ENCODE assay signal across 7 mouse cellular contexts in genomic region chr15:102747286-102747640, GRCm38 (mm10). TPM values are rescaled to one million over a fixed set of nuclear protein-coding genes. Genes with fewer than 3 reads are reported as not detected.
DNase-seq lines count a peak whose midpoint lies in the region; ATAC-seq lines count a peak whose summit lies in the region.

No protein-coding gene starts in this region.

- H3K9ac ChIP-seq in embryonic facial prominence, embryonic 13.5 days: peak overlapping the region; percentile 69
- H3K9ac ChIP-seq in intestine, embryonic 16.5 days (ENCODE audit: low read depth, low read length): peak overlapping the region; percentile 58
- H3K9ac ChIP-seq in neural tube, embryonic 14.5 days (replicated peaks; ENCODE audit: low read depth, low read length): peak overlapping the region; percentile 72

- H3K9me3 ChIP-seq in embryonic facial prominence, embryonic 13.5 days: no peaks in the 10 kb centered on the region
- no peaks in the 10 kb centered on the region for H3K9me3 ChIP-seq in intestine, embryonic 16.5 days (ENCODE audit: control insufficient read depth, low read length)
- no peaks in the 10 kb centered on the region for H3K9me3 ChIP-seq in neural tube, embryonic 14.5 days (ENCODE audit: control insufficient read depth, low read length)

- 2% methylated on average over 20 of the region's 20 CpGs for WGBS in embryonic facial prominence, embryonic 13.5 days
- WGBS in intestine, embryonic 16.5 days: 1% methylated on average over 19 of the region's 20 CpGs
- WGBS in neural tube, embryonic 14.5 days: under 1% methylated on average over 20 of the region's 20 CpGs

- H3K27ac ChIP-seq in embryonic facial prominence, embryonic 13.5 days: no peak overlapping the region
- H3K27ac ChIP-seq in intestine, embryonic 16.5 days (ENCODE audit: low read length): no peak overlapping the region
- peak overlapping the region; percentile 95 for H3K27ac ChIP-seq in neural tube, embryonic 14.5 days (ENCODE audit: low read depth, low read length)

- H3K4me3 ChIP-seq in embryonic facial prominence, embryonic 13.5 days: peak overlapping the region; percentile 56
- peak overlapping the region; percentile 49 for H3K4me3 ChIP-seq in intestine, embryonic 16.5 days (ENCODE audit: low read length)
- H3K4me3 ChIP-seq in neural tube, embryonic 14.5 days (ENCODE audit: low read depth, low read length): peak overlapping the region; percentile 35

- ATAC-seq in embryonic facial prominence, embryonic 13.5 days (ENCODE audit: insufficient number of reproducible peaks, insufficient read depth, low FRiP score, low TSS enrichment, low read depth): no peak
- no peak for ATAC-seq in intestine, embryonic 16.5 days
- ATAC-seq in neural tube, embryonic 14.5 days (ENCODE audit: low read depth): no peak

- peaks cover 34% of the 10 kb centered on the region for H3K4me1 ChIP-seq in embryonic facial prominence, embryonic 13.5 days
- H3K4me1 ChIP-seq in intestine, embryonic 16.5 days (ENCODE audit: control insufficient read depth, insufficient read depth, low read length): peaks cover 14% of the 10 kb centered on the region; the same call in 1 of the 2 replicates
- H3K4me1 ChIP-seq in neural tube, embryonic 14.5 days (ENCODE audit: control insufficient read depth, insufficient read depth, low read length): peaks cover 47% of the 10 kb centered on the region

- peaks cover 95% of the 10 kb centered on the region for H3K27me3 ChIP-seq in embryonic facial prominence, embryonic 13.5 days
- H3K27me3 ChIP-seq in intestine, embryonic 16.5 days (replicated peaks; ENCODE audit: control insufficient read depth, insufficient read depth, low read length): peaks cover 72% of the 10 kb centered on the region
- peaks cover 3% of the 10 kb centered on the region; the same call in 1 of the 2 replicates for H3K27me3 ChIP-seq in neural tube, embryonic 14.5 days (ENCODE audit: control insufficient read depth, insufficient read depth, low read length)

- peak overlapping the region; percentile 96 for H3K4me2 ChIP-seq in embryonic facial prominence, embryonic 13.5 days
- peak overlapping the region; percentile 88 for H3K4me2 ChIP-seq in intestine, embryonic 16.5 days (ENCODE audit: low read depth, low read length)
- peak overlapping the region; percentile 86 for H3K4me2 ChIP-seq in neural tube, embryonic 14.5 days (ENCODE audit: low read depth, low read length)

- no peaks in the 10 kb centered on the region for H3K36me3 ChIP-seq in embryonic facial prominence, embryonic 13.5 days
- no peaks in the 10 kb centered on the region for H3K36me3 ChIP-seq in intestine, embryonic 16.5 days (ENCODE audit: control insufficient read depth, insufficient read depth, low read length)
- no peaks in the 10 kb centered on the region for H3K36me3 ChIP-seq in neural tube, embryonic 14.5 days (ENCODE audit: control insufficient read depth, insufficient read depth, low read length)

- peak; percentile 10 for DNase-seq in lung, postnatal 36 days
- DNase-seq in lung, postnatal 25 days (ENCODE audit: low spot score): no peak
- no peak for DNase-seq in adrenal gland, postnatal 36 days
- DNase-seq in gastrocnemius, postnatal 10 days: no peak

RNA-seq across cellular contexts. Expression of gene Calcoco1, which starts 25.3 kb away (rescaled TPM):
- polyA plus RNA-seq in embryonic facial prominence, embryonic 13.5 days (2015; fragmentation: Nextera tagmentation; extraction: Ambion mirVana): 53.4 and 62.8 TPM in 2 replicates
- polyA plus RNA-seq in intestine, embryonic 16.5 days (2015; fragmentation: Nextera tagmentation; extraction: Ambion mirVana): 26.5 and 27.0 TPM in 2 replicates
- polyA plus RNA-seq in neural tube, embryonic 14.5 days (2014; fragmentation: Nextera tagmentation; extraction: Ambion mirVana): 23.5 and 29.3 TPM in 2 replicates
- total RNA-seq in adrenal gland, postnatal 36 days (2021): 100 to 1,000 TPM in 1 of 2 experiments, 10 to 100 TPM in 1; 92.7 to 110 TPM
- 10 to 100 TPM; 45.0 to 51.1 TPM for total RNA-seq in gastrocnemius, postnatal 10 days (2021)
